Mouse (Mus musculus): ENCODE results near the gene Pcgf2. TPM values are rescaled to one million over a fixed set of nuclear protein-coding genes. Genes with fewer than 3 reads are reported as not detected.
"Not testable (repeated sequence)": the region's sequence is repeated elsewhere in the genome, so short reads cannot be mapped to it uniquely, and the experiment has no call there.

Pcgf2 gene
- total RNA-seq, 2 experiments from 2014 or later: 29.1 to 31.1 TPM

DNA sequence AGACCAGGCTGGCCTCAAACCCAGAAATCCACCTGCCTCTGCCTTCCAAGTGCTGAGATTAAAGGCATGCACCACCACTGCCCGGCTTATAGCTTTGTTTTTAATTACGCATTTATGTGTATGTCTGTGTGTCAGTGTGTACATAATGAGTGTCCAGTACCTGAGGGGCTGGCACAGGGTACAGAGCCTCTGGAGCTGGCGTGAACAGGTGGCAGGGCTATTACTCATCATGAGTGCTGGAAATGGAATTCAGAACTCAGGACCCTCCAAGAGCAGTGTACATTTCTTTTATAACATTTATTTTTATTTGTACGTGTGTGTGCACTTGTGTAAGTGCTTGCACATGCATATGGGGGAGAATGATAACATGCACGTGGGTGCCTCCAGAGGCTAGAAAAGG lies 36.3 kb upstream of the Pcgf2 start:
- no peak for DNase-seq (ENCODE audit: low spot score in 2 of 2)
- Histone ChIP-seq H3K4me3 (no peak overlapping the region), H3K27ac (no peak overlapping the region)
- TF ChIP-seq CTCF (conservative IDR thresholded peaks at IDR 0.05): no peak

DNA sequence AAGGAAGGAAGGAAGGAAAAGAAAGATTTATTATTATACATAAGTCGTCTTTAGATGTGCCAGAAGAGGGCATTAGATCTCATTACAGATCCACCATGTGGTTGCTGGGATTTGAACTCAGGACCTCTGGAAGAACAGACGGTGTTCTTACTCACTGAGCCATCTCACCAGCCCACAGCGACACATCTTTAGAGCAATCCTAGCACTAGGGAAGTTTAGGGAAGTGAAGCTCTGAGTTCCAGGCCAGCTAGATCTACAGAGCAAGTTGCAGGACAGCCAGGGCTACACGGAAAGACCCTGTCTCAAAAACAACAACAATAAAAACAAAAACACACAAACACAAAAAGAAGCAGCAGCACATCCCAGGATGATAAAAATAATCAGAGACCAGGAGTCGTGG lies 34.5 kb upstream of the Pcgf2 start:
- not testable (repeated sequence) for DNase-seq (ENCODE audit: low spot score in 2 of 2); H3K4me3 ChIP-seq; H3K27ac ChIP-seq

DNA sequence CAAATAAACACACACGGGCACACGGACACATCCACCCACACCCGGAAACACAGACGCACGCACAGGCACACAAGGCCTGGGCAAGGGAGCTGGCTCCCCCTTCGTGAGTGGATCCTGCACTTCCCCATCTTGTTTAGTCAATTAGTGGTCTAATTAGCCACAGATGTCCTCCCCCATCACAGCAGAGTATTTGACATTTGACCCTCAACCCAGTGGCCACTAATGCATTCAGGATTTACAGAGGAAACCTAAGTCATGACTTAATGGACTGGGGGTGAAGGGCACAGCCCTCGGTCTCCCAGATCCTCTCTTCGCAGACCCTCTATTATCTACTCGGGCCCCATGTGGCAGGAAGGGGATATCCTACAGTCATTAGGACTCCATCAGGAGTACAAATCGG lies 33.4 kb upstream of the Pcgf2 start:
- no peak overlapping the region for H3K4me3 ChIP-seq
- TF ChIP-seq CTCF (conservative IDR thresholded peaks at IDR 0.05): no peak
- DNase-seq (ENCODE audit: low spot score in 2 of 2): no peak
- no peak overlapping the region for H3K27ac ChIP-seq

DNA sequence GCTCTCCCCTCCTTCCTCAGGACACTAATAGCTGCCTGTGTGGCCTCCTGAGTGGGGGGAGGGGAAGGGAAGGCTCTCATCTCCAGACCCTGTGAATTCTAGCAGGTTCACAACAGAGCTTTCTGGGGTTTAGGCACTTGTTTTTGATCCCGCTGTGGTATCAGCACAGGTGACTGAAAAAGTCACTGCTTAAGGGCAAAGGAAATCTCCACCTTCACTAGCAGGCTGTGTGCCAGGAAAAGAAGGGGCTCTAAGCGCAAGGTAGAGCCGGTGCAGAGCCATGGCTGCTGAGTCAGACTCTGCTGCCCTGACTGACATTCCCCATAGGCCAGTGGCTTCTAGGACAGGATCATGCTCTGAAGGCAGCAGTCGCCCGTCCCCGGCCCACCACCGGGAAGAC lies 28.4 kb upstream of the Pcgf2 start:
- DNase-seq (ENCODE audit: low spot score in 2 of 2): no peak
- no peak overlapping the region for H3K27ac ChIP-seq
- no peak for TF ChIP-seq CTCF (conservative IDR thresholded peaks at IDR 0.05)
- H3K4me3 ChIP-seq: no peak overlapping the region

DNA sequence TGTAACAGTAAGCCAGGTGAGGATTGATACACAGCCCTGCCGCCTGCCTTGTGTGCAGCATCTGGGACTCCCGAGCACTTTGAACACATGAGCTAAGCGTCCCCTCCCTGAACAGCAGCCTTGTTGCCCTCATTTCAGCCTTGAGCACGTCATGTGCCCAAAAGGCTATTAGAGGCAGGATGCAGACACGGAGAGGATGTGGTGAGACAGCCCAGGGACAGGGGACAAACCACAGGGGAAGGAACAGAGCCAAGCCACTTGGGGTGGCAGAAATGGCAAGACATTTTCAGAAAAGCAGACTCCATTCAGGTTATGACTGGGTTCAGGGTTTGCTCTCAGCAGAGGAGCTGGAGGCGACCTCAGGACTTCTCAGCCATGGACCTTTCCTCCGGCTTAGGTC lies 28.0 kb upstream of the Pcgf2 start:
- no peak for TF ChIP-seq CTCF (conservative IDR thresholded peaks at IDR 0.05)
- no peak for DNase-seq (ENCODE audit: low spot score in 2 of 2)
- Histone ChIP-seq H3K27ac (no peak overlapping the region), H3K4me3 (no peak overlapping the region)

DNA sequence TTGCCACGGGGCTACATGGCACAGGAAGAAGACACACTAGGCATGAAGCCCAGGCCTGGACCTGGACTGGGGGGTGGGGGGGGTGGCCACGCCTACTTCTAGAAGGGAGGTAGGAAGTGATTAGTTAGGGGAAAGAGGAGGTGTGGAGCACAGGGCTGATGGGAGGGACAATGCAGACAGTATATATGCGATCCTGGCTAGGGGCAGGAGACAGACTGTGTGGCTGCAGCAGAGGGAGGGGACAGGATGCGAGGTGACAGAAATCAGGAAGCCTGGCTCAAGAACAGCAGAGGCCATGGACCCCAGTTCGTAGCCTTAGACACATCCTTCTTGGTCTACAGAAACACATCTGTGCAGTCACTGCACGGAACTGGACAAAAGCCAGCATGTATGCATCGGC lies 23.4 kb upstream of the Pcgf2 start:
- no peak for DNase-seq (ENCODE audit: low spot score in 2 of 2)
- H3K4me3 ChIP-seq: no peak overlapping the region
- no peak for TF ChIP-seq CTCF (conservative IDR thresholded peaks at IDR 0.05)
- no peak overlapping the region for H3K27ac ChIP-seq

DNA sequence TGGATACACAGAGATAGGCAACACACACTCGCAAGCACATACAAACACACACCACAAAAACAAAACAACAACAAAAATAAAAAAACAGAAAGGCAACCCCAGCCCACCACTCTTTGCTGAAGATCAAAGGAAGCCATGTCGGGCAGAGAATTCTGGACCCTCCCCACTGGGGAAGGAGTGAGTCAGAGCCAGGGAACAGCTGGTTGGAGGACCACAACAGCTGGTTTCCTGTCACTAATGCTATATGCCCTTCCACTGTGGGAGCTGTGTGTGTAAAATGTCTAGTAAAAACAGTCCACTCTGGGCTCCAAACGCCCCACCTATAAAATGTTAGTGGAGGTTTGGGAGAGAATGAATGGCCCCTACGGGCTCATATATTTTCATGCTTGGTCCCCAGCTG lies 21.0 kb upstream of the Pcgf2 start:
- DNase-seq (ENCODE audit: low spot score in 2 of 2): no peak
- Histone ChIP-seq H3K27ac (no peak overlapping the region), H3K4me3 (no peak overlapping the region)
- no peak for TF ChIP-seq CTCF (conservative IDR thresholded peaks at IDR 0.05)

DNA sequence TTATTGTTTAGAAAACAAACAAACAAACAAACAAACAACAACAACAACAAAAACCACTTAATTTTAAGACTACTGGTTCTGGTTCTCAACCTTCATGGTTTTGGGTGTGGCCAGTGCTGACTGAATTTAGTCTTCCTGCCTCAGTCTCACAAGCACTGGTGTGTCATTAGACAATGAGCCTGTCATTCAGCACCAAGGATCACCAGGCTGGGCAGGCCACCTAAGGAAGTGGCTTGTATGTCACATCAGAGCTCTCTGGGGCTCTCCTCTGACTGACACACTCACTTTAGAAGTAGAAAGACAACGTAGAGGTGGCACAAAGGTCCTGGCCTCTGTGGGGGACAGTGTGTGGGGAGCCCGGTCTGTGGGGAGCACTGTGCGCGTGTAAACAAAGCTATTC lies 18.7 kb upstream of the Pcgf2 start:
- TF ChIP-seq CTCF (conservative IDR thresholded peaks at IDR 0.05): no peak
- DNase-seq (ENCODE audit: low spot score in 2 of 2): no peak
- Histone ChIP-seq H3K27ac (no peak overlapping the region), H3K4me3 (no peak overlapping the region)

DNA sequence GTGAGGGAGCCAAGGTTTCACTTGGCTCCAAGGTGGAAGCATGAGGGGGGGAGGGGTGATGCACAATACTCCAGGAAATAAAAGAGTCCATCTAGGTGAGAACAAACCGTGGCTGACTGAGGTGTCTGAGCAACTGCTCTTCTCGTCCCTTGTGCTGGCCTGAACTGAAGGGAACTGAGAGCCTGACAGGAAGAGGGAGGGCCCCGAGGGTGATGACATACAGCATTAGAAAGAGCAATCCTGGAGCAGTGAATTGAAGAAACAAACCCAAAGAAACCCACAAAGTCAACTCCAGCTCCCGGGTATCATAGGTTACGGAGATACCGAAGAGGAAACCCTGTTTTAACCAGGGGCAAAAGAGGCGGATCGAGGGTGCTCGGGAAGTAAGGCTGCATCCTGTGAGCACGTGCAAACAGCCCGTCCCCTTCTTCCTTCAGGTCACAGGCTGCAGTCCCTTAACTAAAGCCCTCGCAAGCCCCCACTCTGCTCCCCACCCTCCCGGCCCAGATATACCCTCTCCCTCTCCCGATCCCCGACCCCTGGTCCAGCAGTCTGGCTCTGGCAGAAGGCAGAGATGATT lies 18.1 kb upstream of the Pcgf2 start:
- no peak overlapping the region for H3K4me3 ChIP-seq
- no peak for TF ChIP-seq CTCF (conservative IDR thresholded peaks at IDR 0.05)
- H3K27ac ChIP-seq: no peak overlapping the region
- DNase-seq (ENCODE audit: low spot score in 2 of 2): no peak

DNA sequence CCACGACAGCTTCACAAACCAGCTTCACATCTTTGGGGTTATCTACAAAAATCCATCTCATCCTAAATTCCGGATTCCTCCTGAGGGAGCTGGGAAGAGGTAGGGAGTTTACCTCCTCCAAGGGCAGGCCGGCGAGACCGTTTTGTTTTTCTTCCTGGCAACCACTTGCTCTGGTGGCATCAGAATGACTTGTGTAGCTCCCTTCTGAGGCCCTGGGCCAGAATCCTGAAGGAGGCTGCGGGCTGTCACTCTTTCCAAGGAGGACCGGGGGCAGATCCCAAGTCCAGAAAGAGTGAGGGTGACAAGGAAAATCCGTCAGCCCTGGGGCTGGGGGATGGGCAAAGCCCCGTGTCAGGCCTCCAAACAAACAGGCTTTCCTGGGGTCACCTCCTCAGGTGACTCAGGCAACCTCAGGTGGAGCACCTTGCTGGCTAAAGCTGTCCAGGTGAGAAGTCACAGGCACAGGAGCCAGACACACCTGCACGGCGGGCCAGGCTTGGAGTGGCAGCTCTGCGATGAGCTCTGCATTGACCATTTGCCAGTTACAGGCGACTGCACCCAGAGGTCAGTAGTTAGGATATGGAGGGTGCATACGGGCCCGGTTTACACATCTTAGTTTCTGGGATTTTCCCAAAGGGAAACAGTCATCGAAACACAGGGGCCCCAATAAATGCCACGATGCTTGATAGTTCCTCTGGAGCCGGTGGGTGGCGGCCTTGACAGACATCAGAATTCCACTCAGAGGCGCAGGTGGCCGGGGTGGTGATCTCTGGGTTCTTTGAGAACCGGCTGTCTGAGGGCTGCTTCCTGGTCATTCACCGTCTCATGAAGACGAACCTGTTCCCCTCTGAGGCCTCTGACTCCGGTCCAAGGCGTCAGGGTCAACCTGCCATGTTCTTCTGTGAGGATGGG lies 17.3 kb upstream of the Pcgf2 start:
- DNase-seq (ENCODE audit: low spot score in 2 of 2): no peak
- H3K27ac ChIP-seq: no peak overlapping the region
- TF ChIP-seq CTCF (conservative IDR thresholded peaks at IDR 0.05): no peak
- H3K4me3 ChIP-seq: no peak overlapping the region

DNA sequence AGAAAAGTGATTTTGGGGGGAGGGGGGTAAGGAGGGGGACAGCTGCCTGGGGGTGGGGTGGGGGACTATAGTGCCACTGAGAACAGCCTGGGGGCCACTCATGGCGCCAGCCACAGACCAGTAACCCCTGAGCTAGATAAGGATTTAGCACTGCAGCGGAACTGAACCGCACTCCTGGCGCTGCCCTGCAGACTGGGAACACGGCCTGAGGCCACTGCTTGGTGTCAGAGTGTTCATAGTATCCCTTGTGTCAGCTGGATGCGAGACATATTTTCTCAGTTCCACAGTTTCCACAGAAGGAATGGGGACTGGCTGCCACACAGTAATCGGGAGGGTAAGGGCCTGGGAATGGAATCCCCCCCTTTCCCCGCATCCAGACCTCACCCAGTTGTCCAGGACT lies 15.7 kb upstream of the Pcgf2 start:
- Histone ChIP-seq H3K4me3 (no peak overlapping the region), H3K27ac (no peak overlapping the region)
- TF ChIP-seq CTCF (conservative IDR thresholded peaks at IDR 0.05): no peak
- no peak for DNase-seq (ENCODE audit: low spot score in 2 of 2)

DNA sequence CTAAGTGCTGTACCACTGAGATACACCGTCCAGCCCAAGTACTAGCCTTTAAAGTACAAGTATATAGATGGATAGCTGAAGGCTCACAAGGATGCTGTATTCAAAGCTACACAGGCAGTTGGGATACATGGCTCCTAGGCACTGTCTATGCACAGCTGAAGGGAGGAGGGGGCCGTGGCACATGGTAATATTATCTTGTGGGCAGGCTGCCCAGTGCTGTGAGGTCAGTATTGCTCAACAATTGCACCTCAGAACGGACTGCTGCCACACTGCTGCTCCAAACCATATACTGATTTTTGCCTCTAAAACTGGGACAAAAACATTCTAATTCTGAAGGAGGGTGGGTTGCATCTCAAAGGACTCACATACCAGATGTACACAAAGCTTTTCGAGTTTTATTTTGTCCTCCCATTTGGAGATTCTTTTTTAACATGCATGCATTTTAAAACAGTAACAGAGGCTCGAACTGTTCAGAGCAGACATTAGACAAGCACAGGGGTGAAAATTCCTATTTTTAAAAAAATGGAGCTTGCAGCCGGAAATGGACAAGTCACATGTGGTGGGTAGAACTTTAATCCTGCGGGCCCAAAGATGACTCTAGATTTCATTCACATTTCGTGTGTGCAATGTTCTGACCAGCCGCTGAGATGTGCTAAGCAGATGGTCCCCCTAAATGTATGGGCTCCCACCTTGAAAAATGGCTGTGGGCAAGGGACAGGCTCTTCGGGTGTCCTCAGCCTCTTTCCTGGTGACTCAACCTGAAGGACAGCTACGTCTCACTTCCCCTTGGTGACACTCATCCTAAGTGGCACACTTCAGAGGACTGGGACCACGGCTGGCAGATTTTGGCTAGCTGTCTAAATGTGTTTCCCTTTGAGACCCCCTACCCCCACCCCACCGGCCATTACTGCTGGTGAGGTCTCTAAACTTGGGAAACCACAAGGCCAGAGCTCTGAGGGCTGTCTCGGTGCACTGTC lies 14.8 kb upstream of the Pcgf2 start:
- TF ChIP-seq CTCF (conservative IDR thresholded peaks at IDR 0.05): no peak
- Histone ChIP-seq H3K4me3 (no peak overlapping the region), H3K27ac (peak overlapping the region; percentile 58; the same call in 1 of the 2 replicates)
- DNase-seq (ENCODE audit: low spot score in 2 of 2): no peak

DNA sequence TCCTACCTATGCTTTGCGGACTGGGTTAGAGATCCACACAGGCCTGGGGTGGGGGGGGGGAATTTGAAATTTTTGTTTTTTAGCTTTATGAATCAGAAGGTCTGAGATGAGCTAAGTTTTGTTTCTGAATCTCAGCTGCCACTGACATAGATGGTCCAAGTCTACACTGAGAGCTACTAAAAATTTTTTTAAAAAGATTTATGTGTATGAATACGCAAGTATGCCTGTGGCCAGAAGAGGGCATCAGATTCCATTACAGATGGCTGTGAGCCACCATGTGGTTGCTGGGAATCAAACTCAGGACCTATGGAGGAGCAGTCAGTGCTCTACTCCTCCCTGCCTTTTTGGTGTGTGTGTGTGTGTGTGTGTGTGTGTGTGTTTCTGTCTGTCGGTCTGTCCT lies 14.1 kb upstream of the Pcgf2 start:
- DNase-seq (ENCODE audit: low spot score in 2 of 2): no peak
- TF ChIP-seq CTCF (conservative IDR thresholded peaks at IDR 0.05): peak; percentile 55
- no peak overlapping the region for H3K4me3 ChIP-seq
- no peak overlapping the region for H3K27ac ChIP-seq
